Mouse (Mus musculus) neural tube, embryonic 14.5 days (tissue): ENCODE results near the gene Inppl1. TPM values are rescaled to one million over a fixed set of nuclear protein-coding genes. Genes with fewer than 3 reads are reported as not detected.

ENCODE experiments used
- ATAC-seq: fragments of 200-750 bp; cut with Nextera tagmentation; 2 replicates; pipeline ENCODE4 v1.8.0; 2017; ENCODE audit warnings: low read depth, mild to moderate bottlenecking, moderate TSS enrichment, moderate library complexity
- H3K27ac ChIP-seq: fragments of 300-500 bp; sonication (generic); 2 replicates; pipeline ENCODE4 v1.5.1; 2014; ENCODE audit warnings: low read depth, mild to moderate bottlenecking, control low read depth, low read length, moderate library complexity, mixed read lengths
- H3K27me3 ChIP-seq: fragments of 300-500 bp; sonication (generic); 2 replicates; pipeline ENCODE4 v1.6.1; 2014; ENCODE audit warnings: low read length; ENCODE audit not compliant: control insufficient read depth, insufficient read depth
- H3K36me3 ChIP-seq: fragments of 300-500 bp; sonication (generic); 2 replicates; pipeline ENCODE4 v1.6.1; 2014; ENCODE audit warnings: low read length, mixed read lengths; ENCODE audit not compliant: control insufficient read depth, insufficient read depth
- H3K4me1 ChIP-seq: fragments of 300-500 bp; sonication (generic); 2 replicates; pipeline ENCODE4 v1.6.1; 2014; ENCODE audit warnings: low read length; ENCODE audit not compliant: control insufficient read depth, insufficient read depth
- H3K4me2 ChIP-seq: fragments of 300-500 bp; sonication (generic); 2 replicates; pipeline ENCODE4 v1.6.1; 2014; ENCODE audit warnings: mild to moderate bottlenecking, low read depth, low read length, control low read depth
- H3K4me3 ChIP-seq: fragments of 300-500 bp; sonication (generic); 2 replicates; pipeline ENCODE4 v1.5.1; 2014; ENCODE audit warnings: low read depth, low read length, control low read depth, mixed read lengths
- H3K9ac ChIP-seq: fragments of 300-500 bp; sonication (generic); replicated peaks from 2 replicates; pipeline ENCODE4 v1.6.1; 2014; ENCODE audit warnings: low read depth, mild to moderate bottlenecking, control low read depth, low read length, mixed read lengths
- H3K9me3 ChIP-seq: fragments of 300-500 bp; sonication (generic); 2 replicates; pipeline ENCODE4 v1.6.1; 2016; ENCODE audit warnings: low read length; ENCODE audit not compliant: control insufficient read depth
- WGBS: fragments of 180-500 bp; shearing (Covaris S2); extraction: QIAGEN DNeasy Blood & Tissue Kit; methylation state at CpG from one replicate; pipeline ENCODE4 v1.1.7; 2014; 5-methylcytosine and 5-hydroxymethylcytosine counted together
- polyA plus RNA-seq: library from polyadenylated mRNA; unstranded; fragments of >200 nt; fragmentation: Nextera tagmentation; extraction: Ambion mirVana; gene quantifications from 2 replicates; pipeline ENCODE4 v1.2.1, GENCODE M21; 2014

Gene Inppl1
- polyA plus RNA-seq, 1 experiment from 2014 or later: 6.6 TPM

GRCm38 (mm10) chr7:101852846-101853245, 14.8 kb upstream of the Inppl1 start:
- H3K9ac ChIP-seq: no peak overlapping the region
- no peaks in the 10 kb centered on the region for H3K27me3 ChIP-seq
- WGBS: 83% methylated on average over 6 of the region's 6 CpGs

GRCm38 (mm10) chr7:101851689-101852088, 13.7 kb upstream of the Inppl1 start:
- no peak overlapping the region for H3K27ac ChIP-seq
- H3K9ac ChIP-seq: no peak overlapping the region
- no peak overlapping the region for H3K4me3 ChIP-seq
- no peak for ATAC-seq
- no peaks in the 10 kb centered on the region for H3K9me3 ChIP-seq
- H3K4me1 ChIP-seq: no peaks in the 10 kb centered on the region
- 85% methylated on average over 6 of the region's 6 CpGs for WGBS
- no peaks in the 10 kb centered on the region for H3K27me3 ChIP-seq
- no peaks in the 10 kb centered on the region for H3K36me3 ChIP-seq
- H3K4me2 ChIP-seq: no peak overlapping the region

More at GRCm38 (mm10) chr7:101852846-101853245, 14.8 kb upstream of the Inppl1 start:
- H3K27ac ChIP-seq: no peak overlapping the region
- no peaks in the 10 kb centered on the region for H3K4me1 ChIP-seq
- no peaks in the 10 kb centered on the region for H3K9me3 ChIP-seq
- no peaks in the 10 kb centered on the region for H3K36me3 ChIP-seq
- no peak overlapping the region for H3K4me2 ChIP-seq
- ATAC-seq: no peak
- no peak overlapping the region for H3K4me3 ChIP-seq

- Histone ChIP-seq H3K4me1 (no peaks in the 10 kb centered on the region), H3K9ac (no peak overlapping the region), H3K4me2 (no peak overlapping the region), H3K4me3 (no peak overlapping the region), H3K36me3 (no peaks in the 10 kb centered on the region), H3K27me3 (no peaks in the 10 kb centered on the region), H3K27ac (no peak overlapping the region), H3K9me3 (no peaks in the 10 kb centered on the region)
- ATAC-seq: no peak
- 93% methylated on average over 1 of the region's 1 CpGs for WGBS
Measured at GRCm38 (mm10) chr7:101847934-101848333, 9.9 kb upstream of the Inppl1 start.

GRCm38 (mm10) chr7:101844186-101844585, 6.2 kb upstream of the Inppl1 start:
- H3K4me3 ChIP-seq: no peak overlapping the region
- WGBS: 79% methylated on average over 6 of the region's 6 CpGs

GRCm38 (mm10) chr7:101837154-101837605, 849 bp downstream of the Inppl1 start:
- H3K9me3 ChIP-seq: no peaks in the 10 kb centered on the region
- peak overlapping the region; percentile 81 for H3K4me2 ChIP-seq
- peak overlapping the region; percentile 64 for H3K9ac ChIP-seq
- peak; percentile 2; the same call in 1 of the 2 replicates for ATAC-seq
- 0% methylated on average over 20 of the region's 20 CpGs for WGBS
- peaks cover 21% of the 10 kb centered on the region for H3K4me1 ChIP-seq
- peak overlapping the region; percentile 63 for H3K4me3 ChIP-seq
- peaks cover 3% of the 10 kb centered on the region; the same call in 1 of the 2 replicates for H3K27me3 ChIP-seq
- H3K27ac ChIP-seq: peak overlapping the region; percentile 80
- no peaks in the 10 kb centered on the region for H3K36me3 ChIP-seq

More at GRCm38 (mm10) chr7:101844186-101844585, 6.2 kb upstream of the Inppl1 start:
- Histone ChIP-seq H3K4me1 (no peaks in the 10 kb centered on the region), H3K4me2 (no peak overlapping the region), H3K27me3 (no peaks in the 10 kb centered on the region), H3K9me3 (no peaks in the 10 kb centered on the region), H3K36me3 (no peaks in the 10 kb centered on the region), H3K27ac (no peak overlapping the region), H3K9ac (no peak overlapping the region)
- no peak for ATAC-seq

GRCm38 (mm10) chr7:101836271-101837153, 1.5 kb downstream of the Inppl1 start:
- Histone ChIP-seq H3K9ac (peak overlapping the region; percentile 64), H3K4me3 (peak overlapping the region; percentile 63), H3K27me3 (peaks cover 3% of the 10 kb centered on the region; the same call in 1 of the 2 replicates), H3K36me3 (no peaks in the 10 kb centered on the region), H3K9me3 (no peaks in the 10 kb centered on the region), H3K4me1 (peaks cover 21% of the 10 kb centered on the region), H3K27ac (peak overlapping the region; percentile 80), H3K4me2 (peak overlapping the region; percentile 81)
- WGBS: under 1% methylated on average over 58 of the region's 63 CpGs
- peak; percentile 57 for ATAC-seq

GRCm38 (mm10) chr7:101835457-101836109, 2.4 kb downstream of the Inppl1 start:
- WGBS: 44% methylated on average over 5 of the region's 5 CpGs
- Histone ChIP-seq H3K9ac (no peak overlapping the region), H3K27ac (no peak overlapping the region), H3K4me3 (peak overlapping the region; percentile 63; the same call in 1 of the 2 replicates), H3K36me3 (no peaks in the 10 kb centered on the region), H3K9me3 (no peaks in the 10 kb centered on the region), H3K4me2 (peak overlapping the region; percentile 81), H3K4me1 (peaks cover 21% of the 10 kb centered on the region), H3K27me3 (peaks cover 3% of the 10 kb centered on the region; the same call in 1 of the 2 replicates)
- no peak for ATAC-seq

- H3K27me3 ChIP-seq: peaks cover 3% of the 10 kb centered on the region; the same call in 1 of the 2 replicates
- WGBS: 61% methylated on average over 3 of the region's 3 CpGs
- no peak overlapping the region for H3K4me3 ChIP-seq
- H3K36me3 ChIP-seq: no peaks in the 10 kb centered on the region
- ATAC-seq: no peak
- no peak overlapping the region for H3K9ac ChIP-seq
- peaks cover 21% of the 10 kb centered on the region for H3K4me1 ChIP-seq
- no peak overlapping the region; the same call in 1 of the 2 replicates for H3K4me2 ChIP-seq
- no peak overlapping the region for H3K27ac ChIP-seq
- H3K9me3 ChIP-seq: no peaks in the 10 kb centered on the region
Measured at GRCm38 (mm10) chr7:101834903-101835302, 3.1 kb downstream of the Inppl1 start.
